Comparison of ENCODE assay signal across 7 mouse cellular contexts in genomic region chr3:79884761-79885189, GRCm38 (mm10). TPM values are rescaled to one million over a fixed set of nuclear protein-coding genes. Genes with fewer than 3 reads are reported as not detected.
DNase-seq lines count a peak whose midpoint lies in the region; ATAC-seq and TF ChIP-seq lines count a peak whose summit lies in the region.

No protein-coding gene starts in this region.

- peak; percentile 24 for DNase-seq in G1E (ENCODE audit: low spot score)
- peak; percentile 73 for DNase-seq in adrenal gland, adult 2 months
- DNase-seq in forebrain, postnatal 0 days: peak; percentile 82
- peak; percentile 86 for DNase-seq in heart, postnatal 4 days
- DNase-seq in left cerebral cortex, adult 8-10 months (ENCODE audit: low spot score in 2 of 2): peak; percentile 30 to 34
- DNase-seq in lung, postnatal 4 days: peak; percentile 68 to 79
- peak; percentile 69 for DNase-seq in right cerebral cortex, postnatal 14 days

- H3K27me3 ChIP-seq in G1E (ENCODE audit: insufficient read depth, low read length): no peaks in the 10 kb centered on the region
- H3K27me3 ChIP-seq in forebrain, postnatal 0 days (ENCODE audit: insufficient read depth, low read length): no peaks in the 10 kb centered on the region

- H3K9me3 ChIP-seq in G1E (replicated peaks): no peaks in the 10 kb centered on the region
- no peaks in the 10 kb centered on the region for H3K9me3 ChIP-seq in forebrain, postnatal 0 days (ENCODE audit: low read length)

- peaks cover 33% of the 10 kb centered on the region for H3K36me3 ChIP-seq in G1E (replicated peaks)
- no peaks in the 10 kb centered on the region for H3K36me3 ChIP-seq in forebrain, postnatal 0 days (ENCODE audit: insufficient read depth)

- WGBS in forebrain, postnatal 0 days: 37% methylated on average over 9 of the region's 9 CpGs

- TF ChIP-seq CTCF in G1E (IDR thresholded peaks at IDR 0.05; ENCODE audit: low read depth, low read length): peak; percentile 45
- TF ChIP-seq CTCF in forebrain, postnatal 0 days (IDR thresholded peaks at IDR 0.05; ENCODE audit: low read depth): peak; percentile 79

- peak overlapping the region; percentile 70 for H3K4me3 ChIP-seq in G1E (ENCODE audit: low read depth, low read length)
- no peak overlapping the region for H3K4me3 ChIP-seq in forebrain, postnatal 0 days (ENCODE audit: low read depth, low read length)

- peaks cover 52% of the 10 kb centered on the region for H3K4me1 ChIP-seq in G1E (ENCODE audit: insufficient read depth, low read depth, low read length)
- 0 out of 2 replicates have a peak, but pooled peaks cover 12% of the 10 kb centered on the region for H3K4me1 ChIP-seq in forebrain, postnatal 0 days (ENCODE audit: insufficient read depth)

- H3K9ac ChIP-seq in forebrain, postnatal 0 days: no peak overlapping the region

- no peak overlapping the region for H3K27ac ChIP-seq in forebrain, postnatal 0 days (ENCODE audit: low read depth, low read length)

- peak overlapping the region; percentile 24; the same call in 1 of the 2 replicates for H3K4me2 ChIP-seq in forebrain, postnatal 0 days (ENCODE audit: low read depth)

- peak; percentile 11; the same call in 1 of the 2 replicates for ATAC-seq in G1E (ENCODE audit: extremely low read depth, insufficient number of reproducible peaks, low FRiP score, poor library complexity, severe bottlenecking)
- peak; percentile 36; the same call in 1 of the 2 replicates for ATAC-seq in forebrain, postnatal 0 days

RNA-seq across cellular contexts. Expression of gene Fam198b, which starts 0.4 kb away (rescaled TPM):
- total RNA-seq in G1E (2014; fragmentation: Nextera tagmentation) (102 and 117 TPM in 2 replicates), G1E (2017) (182 and 207 TPM in 2 replicates)
- 3.2 and 3.6 TPM in 2 replicates for polyA plus RNA-seq in G1E (2012)
- total RNA-seq in adrenal gland, adult 2 months (2021): 10 to 100 TPM in 1 of 2 experiments, 1 to 10 TPM in 1; 6.2 to 31.2 TPM
- polyA plus RNA-seq in adrenal gland, adult 2 months (2012; rRNA removed): 2.8 and 5.4 TPM in 2 replicates
- 1.3 and 2.1 TPM in 2 replicates for total RNA-seq in forebrain, postnatal 0 days (2014; rRNA removed)
- polyA plus RNA-seq in forebrain, postnatal 0 days (2015; fragmentation: Nextera tagmentation; extraction: Ambion mirVana): 0.87 and 1.1 TPM in 2 replicates
- total RNA-seq in heart, postnatal 4 days (2021): 100 to 1,000 TPM; 116 to 133 TPM
- 1 to 10 TPM; 5.8 to 8.0 (median 6.4) TPM for total RNA-seq in left cerebral cortex, adult 8-10 months (2022)

RNA-seq across cellular contexts. Expression of gene Tmem144, which starts 32.2 kb away (rescaled TPM):
- total RNA-seq in G1E (2014; fragmentation: Nextera tagmentation) (10.5 and 12.6 TPM in 2 replicates), G1E (2017) (34.7 and 42.9 TPM in 2 replicates)
- polyA plus RNA-seq in G1E (2012): 0.21 and 0.63 TPM in 2 replicates
- total RNA-seq in adrenal gland, adult 2 months (2021): 10 to 100 TPM in 1 of 2 experiments, 1 to 10 TPM in 1; 9.0 to 14.6 TPM
- polyA plus RNA-seq in adrenal gland, adult 2 months (2012; rRNA removed): 1.5 and 2.1 TPM in 2 replicates
- 1.00 and 1.2 TPM in 2 replicates for total RNA-seq in forebrain, postnatal 0 days (2014; rRNA removed)
- 1.4 and 2.6 TPM in 2 replicates for polyA plus RNA-seq in forebrain, postnatal 0 days (2015; fragmentation: Nextera tagmentation; extraction: Ambion mirVana)
- total RNA-seq in heart, postnatal 4 days (2021): 10 to 100 TPM; 10.4 to 10.6 TPM
- total RNA-seq in left cerebral cortex, adult 8-10 months (2022): 10 to 100 TPM; 13.4 to 26.8 (median 15.3) TPM

Comparison
In these comparisons a context has a peak if more than half of its experiments do, and no peak if none do; other contexts are left out.
1. DNase-seq: peak in every context shown above with its lines; median percentile 86 in heart, postnatal 4 days; 82 in forebrain, postnatal 0 days; 74 in lung, postnatal 4 days; 73 in adrenal gland, adult 2 months; 69 in right cerebral cortex, postnatal 14 days; 32 in left cerebral cortex, adult 8-10 months; 24 in G1E.